18 mouse cellular contexts compared by ENCODE assay signal in the genomic region with DNA sequence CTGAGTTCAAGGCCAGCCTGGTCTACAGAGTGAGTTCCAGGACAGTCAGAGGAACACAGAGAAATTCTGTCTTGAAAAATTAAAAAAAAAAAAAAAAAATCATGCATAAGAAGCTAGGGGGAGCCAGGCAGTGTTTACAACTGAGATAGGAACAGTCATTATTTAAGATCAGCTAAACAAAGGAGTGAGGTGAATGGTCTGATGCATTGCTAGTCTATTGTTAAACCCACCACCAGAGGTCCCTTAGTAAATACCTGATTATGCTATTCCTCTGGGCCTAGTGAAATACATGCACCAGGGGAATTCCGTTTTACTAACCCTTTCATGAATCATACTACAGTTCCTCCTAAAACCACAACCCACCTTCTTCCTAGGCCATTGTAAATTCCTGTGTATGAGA. TPM values are rescaled to one million over a fixed set of nuclear protein-coding genes. Genes with fewer than 3 reads are reported as not detected.
DNase-seq lines count a peak whose midpoint lies in the region; ATAC-seq and TF ChIP-seq lines count a peak whose summit lies in the region.
"Had no signal": no experiment of that assay in that cellular context is flagged by ENCODE, and none has a peak within 500 bp of the region (broad histone marks: within the 10 kb centered on the region; RNA-seq: fewer than 3 reads in every experiment).

No protein-coding gene starts in this region.

- in situ Hi-C loops in Patski (cut with MboI; ENCODE audit: low pct_unique_long_range_greater_than_20kb), result loop anchor here (10.0 kb wide), 2 partner anchors 145 to 195 kb away; partner anchors contain the start of genes Bola1, Hist2h2ab, Hist2h2bb and Hist2h3b

- CTCF ChIA-PET in Patski (lab: Charles Lee), result interaction anchor here (0.7 to 14.3 kb wide), 20 partner anchors 10 to 963 kb away, joined by 3 to 190 read pairs (median 4); partner anchors contain the start of genes Bola1, Hist2h2ab, Hist2h4 and Mtmr11

- no peak overlapping the region for H3K27ac ChIP-seq in hindbrain, postnatal 0 days
- no peak overlapping the region for H3K27ac ChIP-seq in hindbrain, embryonic 16.5 days (ENCODE audit: low read depth, low read length)
- H3K27ac ChIP-seq in midbrain, postnatal 0 days (ENCODE audit: low read depth, low read length), result no peak overlapping the region
- H3K27ac ChIP-seq in midbrain, embryonic 13.5 days, result no peak overlapping the region
- H3K27ac ChIP-seq: forebrain, embryonic 15.5 days; hindbrain, embryonic 15.5 days; limb, embryonic 12.5 days; liver, embryonic 14.5 days; neural tube, embryonic 13.5 days had no signal

- no peak overlapping the region for H3K4me2 ChIP-seq in hindbrain, postnatal 0 days (ENCODE audit: low read depth, low read length)
- no peak overlapping the region for H3K4me2 ChIP-seq in hindbrain, embryonic 16.5 days (ENCODE audit: low read length)
- no peak overlapping the region for H3K4me2 ChIP-seq in midbrain, postnatal 0 days (ENCODE audit: low read depth, low read length, poor library complexity, severe bottlenecking)
- no peak overlapping the region for H3K4me2 ChIP-seq in midbrain, embryonic 13.5 days (replicated peaks)
- H3K4me2 ChIP-seq: forebrain, embryonic 15.5 days; hindbrain, embryonic 15.5 days; limb, embryonic 12.5 days; neural tube, embryonic 13.5 days had no signal

- no peaks in the 10 kb centered on the region for H3K36me3 ChIP-seq in hindbrain, postnatal 0 days (ENCODE audit: insufficient read depth, low read length)
- H3K36me3 ChIP-seq in hindbrain, embryonic 16.5 days (ENCODE audit: control insufficient read depth, insufficient read depth, low read length), result no peaks in the 10 kb centered on the region
- no peaks in the 10 kb centered on the region for H3K36me3 ChIP-seq in midbrain, postnatal 0 days (ENCODE audit: insufficient read depth, low read length)
- no peaks in the 10 kb centered on the region for H3K36me3 ChIP-seq in midbrain, embryonic 13.5 days
- H3K36me3 ChIP-seq: forebrain, embryonic 15.5 days; hindbrain, embryonic 15.5 days; limb, embryonic 12.5 days; neural tube, embryonic 13.5 days had no signal

- TF ChIP-seq CTCF in hindbrain, postnatal 0 days (IDR thresholded peaks at IDR 0.05; ENCODE audit: low read depth), result peak; percentile 28
- TF ChIP-seq CTCF in midbrain, postnatal 0 days (IDR thresholded peaks at IDR 0.05), result peak; percentile 37
- peak; percentile 60 for TF ChIP-seq CTCF in Patski (IDR thresholded peaks at IDR 0.05)

- POLR2A ChIA-PET in Patski (lab: Charles Lee), result interaction anchor here (1.5 kb wide), 1 partner anchor 83 kb away, joined by 3 read pairs; no protein-coding TSS in a partner anchor

- no peak for ATAC-seq in hindbrain, postnatal 0 days
- ATAC-seq in hindbrain, embryonic 16.5 days, result no peak
- ATAC-seq in midbrain, postnatal 0 days (ENCODE audit: low FRiP score), result no peak
- ATAC-seq in midbrain, embryonic 13.5 days, result no peak
- no peak for ATAC-seq in Patski
- ATAC-seq: forebrain, embryonic 15.5 days had no signal

- DNase-seq in hindbrain, postnatal 0 days (ENCODE audit: low spot score), result no peak
- DNase-seq in midbrain, postnatal 0 days (ENCODE audit: low spot score), result no peak
- DNase-seq in Patski (ENCODE audit: low read depth, low spot score), result peak; percentile 60
- DNase-seq in cerebellum, adult 11 months, result no peak
- no peak for DNase-seq in adrenal gland, postnatal 10 days
- DNase-seq in cerebellum, postnatal 10 days, result no peak
- DNase-seq: adrenal gland, postnatal 14 days; cerebellum, adult 2 months; heart, postnatal 10 days; right cerebral cortex, postnatal 14 days had no signal

- no peaks in the 10 kb centered on the region for H3K27me3 ChIP-seq in hindbrain, postnatal 0 days (ENCODE audit: insufficient read depth, low read length)
- no peaks in the 10 kb centered on the region for H3K27me3 ChIP-seq in hindbrain, embryonic 16.5 days (replicated peaks; ENCODE audit: control insufficient read depth, insufficient read depth, low read length)
- H3K27me3 ChIP-seq in midbrain, postnatal 0 days (ENCODE audit: insufficient read depth, low read length), result no peaks in the 10 kb centered on the region
- no peaks in the 10 kb centered on the region for H3K27me3 ChIP-seq in midbrain, embryonic 13.5 days
- no peaks in the 10 kb centered on the region for H3K27me3 ChIP-seq in Patski
- H3K27me3 ChIP-seq: forebrain, embryonic 15.5 days; hindbrain, embryonic 15.5 days; limb, embryonic 12.5 days; neural tube, embryonic 13.5 days had no signal

- 48% methylated on average over 1 of the region's 1 CpGs for WGBS in hindbrain, postnatal 0 days
- WGBS in hindbrain, embryonic 16.5 days, result 56% methylated on average over 1 of the region's 1 CpGs
- WGBS in midbrain, postnatal 0 days, result 58% methylated on average over 1 of the region's 1 CpGs
- WGBS in midbrain, embryonic 13.5 days, result 69% methylated on average over 1 of the region's 1 CpGs

- no peaks in the 10 kb centered on the region for H3K4me1 ChIP-seq in hindbrain, postnatal 0 days (ENCODE audit: insufficient read depth, low read length)
- H3K4me1 ChIP-seq in hindbrain, embryonic 16.5 days (ENCODE audit: control insufficient read depth, insufficient read depth, low read depth, low read length), result no peaks in the 10 kb centered on the region
- no peaks in the 10 kb centered on the region for H3K4me1 ChIP-seq in midbrain, postnatal 0 days (ENCODE audit: insufficient read depth, low read length)
- no peaks in the 10 kb centered on the region for H3K4me1 ChIP-seq in midbrain, embryonic 13.5 days (replicated peaks)
- H3K4me1 ChIP-seq: forebrain, embryonic 15.5 days; hindbrain, embryonic 15.5 days; limb, embryonic 12.5 days; neural tube, embryonic 13.5 days had no signal

- no peak overlapping the region for H3K4me3 ChIP-seq in hindbrain, postnatal 0 days (ENCODE audit: low read length)
- H3K4me3 ChIP-seq in hindbrain, embryonic 16.5 days (ENCODE audit: low read length), result no peak overlapping the region
- H3K4me3 ChIP-seq in midbrain, postnatal 0 days (ENCODE audit: low read depth, low read length), result no peak overlapping the region
- H3K4me3 ChIP-seq in midbrain, embryonic 13.5 days (replicated peaks), result no peak overlapping the region
- H3K4me3 ChIP-seq: erythroblast, embryonic 14.5 days; forebrain, embryonic 15.5 days; hindbrain, embryonic 15.5 days; limb, embryonic 12.5 days; neural tube, embryonic 13.5 days had no signal

- no peaks in the 10 kb centered on the region for H3K9me3 ChIP-seq in hindbrain, postnatal 0 days (ENCODE audit: low read length)
- no peaks in the 10 kb centered on the region for H3K9me3 ChIP-seq in hindbrain, embryonic 16.5 days (ENCODE audit: control insufficient read depth, low read length)
- no peaks in the 10 kb centered on the region for H3K9me3 ChIP-seq in midbrain, postnatal 0 days (ENCODE audit: low read length)
- H3K9me3 ChIP-seq in midbrain, embryonic 13.5 days, result no peaks in the 10 kb centered on the region
- H3K9me3 ChIP-seq: forebrain, embryonic 15.5 days; hindbrain, embryonic 15.5 days; limb, embryonic 12.5 days; neural tube, embryonic 13.5 days had no signal

- H3K9ac ChIP-seq in hindbrain, postnatal 0 days (replicated peaks; ENCODE audit: low read length), result no peak overlapping the region
- no peak overlapping the region for H3K9ac ChIP-seq in hindbrain, embryonic 16.5 days (ENCODE audit: low read depth, low read length)
- no peak overlapping the region for H3K9ac ChIP-seq in midbrain, postnatal 0 days (replicated peaks; ENCODE audit: low read length, poor library complexity, severe bottlenecking)
- no peak overlapping the region for H3K9ac ChIP-seq in midbrain, embryonic 13.5 days (replicated peaks)
- H3K9ac ChIP-seq: forebrain, embryonic 15.5 days; hindbrain, embryonic 15.5 days; limb, embryonic 12.5 days; liver, embryonic 14.5 days; neural tube, embryonic 13.5 days had no signal

RNA-seq across cellular contexts. Expression of gene Vps45, which starts 11.3 kb away (rescaled TPM):
- total RNA-seq in hindbrain, postnatal 0 days (2014; rRNA removed), result 22.1 and 24.9 TPM in 2 replicates
- 59.3 and 61.8 TPM in 2 replicates for polyA plus RNA-seq in hindbrain, postnatal 0 days (2015; fragmentation: Nextera tagmentation; extraction: Ambion mirVana)
- polyA plus RNA-seq in hindbrain, embryonic 16.5 days (2015; fragmentation: Nextera tagmentation; extraction: Ambion mirVana), result 58.7 and 60.8 TPM in 2 replicates
- 29.5 and 35.3 TPM in 2 replicates for total RNA-seq in midbrain, postnatal 0 days (2014; rRNA removed)
- polyA plus RNA-seq in midbrain, postnatal 0 days (2015; fragmentation: Nextera tagmentation; extraction: Ambion mirVana), result 60.6 and 61.1 TPM in 2 replicates
- polyA plus RNA-seq in midbrain, embryonic 13.5 days (2015; fragmentation: Nextera tagmentation; extraction: Ambion mirVana), result 63.7 and 67.4 TPM in 2 replicates
- polyA plus RNA-seq in Patski (2021), result 36.2 TPM
- 10 to 100 TPM; 31.7 to 35.0 TPM for total RNA-seq in adrenal gland, postnatal 10 days (2021)

RNA-seq across cellular contexts. Expression of gene Otud7b, which starts 34.8 kb away (rescaled TPM):
- total RNA-seq in hindbrain, postnatal 0 days (2014; rRNA removed), result 10.1 and 23.6 TPM in 2 replicates
- polyA plus RNA-seq in hindbrain, postnatal 0 days (2015; fragmentation: Nextera tagmentation; extraction: Ambion mirVana), result 9.0 and 11.7 TPM in 2 replicates
- 6.5 and 8.7 TPM in 2 replicates for polyA plus RNA-seq in hindbrain, embryonic 16.5 days (2015; fragmentation: Nextera tagmentation; extraction: Ambion mirVana)
- total RNA-seq in midbrain, postnatal 0 days (2014; rRNA removed), result 14.3 and 16.3 TPM in 2 replicates
- 5.7 and 7.5 TPM in 2 replicates for polyA plus RNA-seq in midbrain, postnatal 0 days (2015; fragmentation: Nextera tagmentation; extraction: Ambion mirVana)
- polyA plus RNA-seq in midbrain, embryonic 13.5 days (2015; fragmentation: Nextera tagmentation; extraction: Ambion mirVana), result 10.2 and 11.4 TPM in 2 replicates
- 45.3 TPM for polyA plus RNA-seq in Patski (2021)
- 10 to 100 TPM; 32.3 to 33.4 TPM for total RNA-seq in adrenal gland, postnatal 10 days (2021)
